Mouse (Mus musculus): Measurements from ENCODE around the gene Polr1e.

GRCm38 (mm10) chr4:45040795-45041194 lies 22.4 kb downstream of the Polr1e start:
- TF ChIP-seq POLR2A (IDR thresholded peaks at IDR 0.05; ENCODE audit: low read depth, low read length) (no peak), CTCF (IDR thresholded peaks at IDR 0.05; ENCODE audit: borderline replicate concordance, insufficient read depth, low read length) (no peak)

All from embryonic fibroblast, embryonic 13.5 days (primary cell).